Mouse (Mus musculus) ES-Bruce4 (cell line): Measurements from ENCODE around the gene Plcb3.

Experiments used
- CTCF ChIP-seq: IDR thresholded peaks from one replicate; pipeline ENCODE4 v1.8.1; 2011; ENCODE audit warnings: low read depth, low read length
- POLR2A ChIP-seq: IDR thresholded peaks from one replicate; pipeline ENCODE4 v1.8.1; 2011; ENCODE audit warnings: low read length; ENCODE audit not compliant: insufficient read depth

- no peak for TF ChIP-seq CTCF
- TF ChIP-seq POLR2A, result no peak
Observed at GRCm38 (mm10) chr19:6987061-6987903, 11.0 kb upstream of the Plcb3 start, which contains the start of gene Vegfb.
